Mouse (Mus musculus) heart, postnatal 0 days (tissue): ENCODE data around the gene Cmtm4. TPM values are rescaled to one million over a fixed set of nuclear protein-coding genes. Genes with fewer than 3 reads are reported as not detected.
A peak's percentile ranks its signal among the peaks of the same experiment; 100 is the strongest.

Experiments
- ATAC-seq: fragments of 200-750 bp; cut with Nextera tagmentation; 2 replicates; pipeline ENCODE4 v1.8.0; 2017; ENCODE audit warnings: low read depth, moderate number of reproducible peaks, moderate library complexity; ENCODE audit not compliant: insufficient read depth
- DNase-seq: peaks from one replicate; pipeline ENCODE4 v3.0.0-alpha.2; 2016; ENCODE audit warnings: low spot score
- H3K27ac ChIP-seq: fragments of 300-500 bp; sonication (generic); 2 replicates; pipeline ENCODE4 v1.5.1; 2014; ENCODE audit warnings: low read depth, mild to moderate bottlenecking
- H3K27me3 ChIP-seq: fragments of 300-500 bp; sonication (generic); 2 replicates; pipeline ENCODE4 v1.6.1; 2014; ENCODE audit warnings: low read length, mixed read lengths; ENCODE audit not compliant: control insufficient read depth, insufficient read depth
- H3K36me3 ChIP-seq: fragments of 300-500 bp; sonication (generic); replicated peaks from 2 replicates; pipeline ENCODE4 v1.6.1; 2014; ENCODE audit warnings: low read length, mixed read lengths; ENCODE audit not compliant: control insufficient read depth, insufficient read depth
- H3K4me1 ChIP-seq: fragments of 300-500 bp; sonication (generic); 2 replicates; pipeline ENCODE4 v1.6.1; 2014; ENCODE audit warnings: antibody characterized with exemption; ENCODE audit not compliant: control insufficient read depth, insufficient read depth
- H3K4me2 ChIP-seq: fragments of 300-500 bp; sonication (generic); 2 replicates; pipeline ENCODE4 v1.6.1; 2014; ENCODE audit warnings: low read depth, mild to moderate bottlenecking, low read length, moderate library complexity
- H3K4me3 ChIP-seq: fragments of 300-500 bp; sonication (generic); 2 replicates; pipeline ENCODE4 v1.5.1; 2014; ENCODE audit warnings: low read depth, low read length
- H3K9ac ChIP-seq: fragments of 300-500 bp; sonication (generic); replicated peaks from 2 replicates; pipeline ENCODE4 v1.6.1; 2014; ENCODE audit warnings: low read depth, low read length, mixed read lengths
- H3K9me3 ChIP-seq: fragments of 300-500 bp; sonication (generic); replicated peaks from 2 replicates; pipeline ENCODE4 v1.6.1; 2016; ENCODE audit warnings: low read length; ENCODE audit not compliant: control insufficient read depth
- CTCF ChIP-seq: IDR thresholded peaks from 2 replicates; pipeline ENCODE4 v1.5.1; 2016; ENCODE audit warnings: antibody characterized with exemption, control low read depth, low read depth
- EP300 ChIP-seq: IDR thresholded peaks from 2 replicates; pipeline ENCODE4 v1.6.1; 2016; ENCODE audit warnings: antibody characterized with exemption, low read depth
- WGBS: fragments of 180-500 bp; shearing (Covaris S2); extraction: QIAGEN DNeasy Blood & Tissue Kit; methylation state at CpG from one replicate; pipeline ENCODE4 v1.1.7; 2014; 5-methylcytosine and 5-hydroxymethylcytosine counted together
- polyA plus RNA-seq: library from polyadenylated mRNA; unstranded; fragments of >200 nt; fragmentation: Nextera tagmentation; extraction: Ambion mirVana; gene quantifications from 2 replicates; pipeline ENCODE4 v1.2.1, GENCODE M21; 2015
- total RNA-seq: library from RNA; depleted of rRNA; stranded (reverse); fragments of >200 nt; gene quantifications from 2 replicates; pipeline ENCODE4 v1.2.3, GENCODE M21; 2014; ENCODE audit warnings: low replicate concordance

The Cmtm4 gene
- total and polyA plus RNA-seq, 2 experiments from 2014 or later, result 1.2 to 10.2 TPM

GRCm38 (mm10) chr8:104439461-104439860 lies 43.9 kb upstream of the Cmtm4 start:
- H3K9ac ChIP-seq, result no peak overlapping the region
- H3K36me3 ChIP-seq, result peaks cover 50% of the 10 kb centered on the region
- no peak overlapping the region for H3K4me3 ChIP-seq
- 87% methylated on average over 8 of the region's 8 CpGs for WGBS
- no peak overlapping the region for H3K4me2 ChIP-seq
- no peak for DNase-seq
- H3K27me3 ChIP-seq, result no peaks in the 10 kb centered on the region
- no peak for TF ChIP-seq EP300
- TF ChIP-seq CTCF, result no peak
- H3K9me3 ChIP-seq, result no peaks in the 10 kb centered on the region
- no peak for ATAC-seq
- no peak overlapping the region for H3K27ac ChIP-seq
- peaks cover 20% of the 10 kb centered on the region for H3K4me1 ChIP-seq

DNA sequence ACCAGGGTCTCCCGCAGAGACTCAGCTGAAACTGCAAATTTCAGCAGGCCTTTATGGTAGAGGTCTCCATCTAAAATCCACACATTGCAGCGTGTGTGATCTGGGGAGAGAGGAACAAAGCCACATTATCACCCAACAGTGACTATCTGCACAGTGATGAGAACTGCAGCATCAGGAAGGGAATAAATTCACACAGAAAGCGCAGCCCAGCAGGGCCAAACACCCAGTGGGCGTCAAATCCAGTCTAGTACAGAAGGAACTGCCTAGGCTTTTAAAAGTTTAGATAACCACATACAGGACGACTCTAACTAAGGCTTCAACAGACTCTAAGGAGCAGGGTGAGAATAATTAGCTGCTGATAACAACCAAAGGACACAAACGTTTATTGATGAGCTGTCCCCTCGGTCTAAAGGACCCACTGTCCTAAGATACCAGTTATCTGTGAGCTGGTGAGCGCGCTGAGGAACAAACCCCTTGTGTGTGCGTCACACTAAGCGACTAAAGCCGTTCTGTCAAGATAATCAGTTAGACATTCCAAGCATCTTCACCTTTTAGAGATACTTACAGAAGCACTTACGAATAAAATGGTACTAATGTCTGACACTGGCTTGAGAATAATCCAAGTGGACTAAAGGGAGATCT lies 42.0 kb upstream of the Cmtm4 start:
- no peak for ATAC-seq

GRCm38 (mm10) chr8:104436591-104436990 lies 41.0 kb upstream of the Cmtm4 start:
- Histone ChIP-seq H3K4me3 (no peak overlapping the region), H3K9me3 (no peaks in the 10 kb centered on the region), H3K27ac (peak overlapping the region; percentile 83), H3K27me3 (no peaks in the 10 kb centered on the region), H3K9ac (no peak overlapping the region), H3K4me1 (peaks cover 14% of the 10 kb centered on the region), H3K4me2 (no peak overlapping the region), H3K36me3 (peaks cover 77% of the 10 kb centered on the region)
- 74% methylated on average over 4 of the region's 4 CpGs for WGBS
- TF ChIP-seq CTCF (no peak), EP300 (no peak)
- no peak for DNase-seq
- ATAC-seq, result no peak

More for the DNA sequence above, 42.0 kb upstream of the Cmtm4 start:
- Histone ChIP-seq H3K4me1 (peaks cover 20% of the 10 kb centered on the region), H3K27me3 (no peaks in the 10 kb centered on the region), H3K4me2 (no peak overlapping the region), H3K27ac (no peak overlapping the region), H3K36me3 (peaks cover 67% of the 10 kb centered on the region), H3K9ac (no peak overlapping the region), H3K9me3 (no peaks in the 10 kb centered on the region), H3K4me3 (no peak overlapping the region)
- TF ChIP-seq EP300 (no peak), CTCF (no peak)
- 67% methylated on average over 13 of the region's 13 CpGs for WGBS
- no peak for DNase-seq

- 6% methylated on average over 12 of the region's 12 CpGs for WGBS
- no peaks in the 10 kb centered on the region for H3K9me3 ChIP-seq
- H3K4me3 ChIP-seq, result no peak overlapping the region
- H3K4me2 ChIP-seq, result peak overlapping the region; percentile 22; the same call in 1 of the 2 replicates
- peak; percentile 96 for ATAC-seq
- no peaks in the 10 kb centered on the region for H3K27me3 ChIP-seq
- H3K4me1 ChIP-seq, result peaks cover 9% of the 10 kb centered on the region; the same call in 1 of the 2 replicates
- H3K27ac ChIP-seq, result peak overlapping the region; percentile 83
- no peak overlapping the region for H3K9ac ChIP-seq
- TF ChIP-seq EP300 (no peak), CTCF (no peak)
- DNase-seq, result peak; percentile 92
- H3K36me3 ChIP-seq, result peaks cover 82% of the 10 kb centered on the region
Observed at GRCm38 (mm10) chr8:104436038-104436437, 40.4 kb upstream of the Cmtm4 start.

DNA sequence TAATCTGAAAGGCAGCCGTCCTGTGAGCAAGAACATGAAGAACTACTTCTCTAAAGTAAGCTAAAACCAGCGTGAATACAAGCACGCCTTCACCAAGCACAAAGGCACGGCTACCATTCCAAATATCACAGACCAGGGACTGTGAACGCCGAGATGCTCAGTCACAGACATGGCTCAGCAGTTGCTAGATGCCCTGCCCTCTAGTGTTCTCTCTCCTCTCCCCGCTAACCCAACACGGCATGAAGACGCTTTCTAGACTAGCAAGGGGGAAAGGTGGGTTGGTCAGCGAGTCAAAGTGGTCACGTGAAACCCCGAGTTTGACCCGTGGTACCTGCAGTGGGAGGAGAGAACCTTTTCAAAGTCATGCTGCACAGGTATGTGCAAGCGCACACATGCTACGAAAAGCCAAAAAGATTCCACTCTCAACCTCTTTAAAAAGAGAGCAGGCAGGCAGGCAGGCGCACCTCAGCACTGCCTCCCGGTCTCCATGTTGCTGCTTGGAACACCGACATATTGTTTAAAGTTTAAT lies 39.3 kb upstream of the Cmtm4 start:
- ATAC-seq (no peak), DNase-seq (no peak)
- H3K9me3 ChIP-seq, result no peaks in the 10 kb centered on the region
- H3K27me3 ChIP-seq, result no peaks in the 10 kb centered on the region
- H3K4me2 ChIP-seq, result no peak overlapping the region
- H3K9ac ChIP-seq, result no peak overlapping the region
- TF ChIP-seq EP300 (no peak), CTCF (peak; percentile 10; the same call in 1 of the 2 replicates)
- H3K36me3 ChIP-seq, result peaks cover 86% of the 10 kb centered on the region
- WGBS, result 80% methylated on average over 18 of the region's 18 CpGs
- 0 out of 2 replicates have a peak overlapping the region, but pooled peaks have one; percentile 83 for H3K27ac ChIP-seq
- H3K4me3 ChIP-seq, result no peak overlapping the region
- H3K4me1 ChIP-seq, result peaks cover 8% of the 10 kb centered on the region; the same call in 1 of the 2 replicates
